Comparison of ENCODE assay signal across 19 mouse cellular contexts in genomic region chr3:83451317-83451716, GRCm38 (mm10).
DNase-seq lines count a peak whose midpoint lies in the region; ATAC-seq and TF ChIP-seq lines count a peak whose summit lies in the region.
"Had no signal": no experiment of that assay in that cellular context is flagged by ENCODE, and none has a peak within 500 bp of the region (broad histone marks: within the 10 kb centered on the region; RNA-seq: fewer than 3 reads in every experiment).

No protein-coding gene starts in this region.

- H3K36me3 ChIP-seq in limb, embryonic 14.5 days (ENCODE audit: control insufficient read depth, insufficient read depth, low read length): no peaks in the 10 kb centered on the region
- no peaks in the 10 kb centered on the region for H3K36me3 ChIP-seq in limb, embryonic 10.5 days
- H3K36me3 ChIP-seq: G1E; midbrain, embryonic 15.5 days had no signal

- no peak overlapping the region for H3K4me3 ChIP-seq in limb, embryonic 14.5 days (replicated peaks; ENCODE audit: low read length)
- H3K4me3 ChIP-seq in limb, embryonic 10.5 days: no peak overlapping the region
- H3K4me3 ChIP-seq: megakaryocyte, embryonic 14.5 days; midbrain, embryonic 15.5 days had no signal

- no peak overlapping the region for H3K4me2 ChIP-seq in limb, embryonic 14.5 days (replicated peaks; ENCODE audit: low read depth, low read length, severe bottlenecking)
- H3K4me2 ChIP-seq: lung, embryonic 14.5 days; midbrain, embryonic 15.5 days had no signal

- intact Hi-C loops in heart, postnatal 10 days (cut with DNase I): no loop called here

- WGBS in limb, embryonic 14.5 days: 73% methylated on average over 3 of the region's 3 CpGs
- 88% methylated on average over 3 of the region's 3 CpGs for WGBS in limb, embryonic 10.5 days

- ATAC-seq in limb, embryonic 14.5 days (ENCODE audit: low FRiP score, low read depth): no peak
- ATAC-seq: CD4-positive, CD25-positive, alpha-beta regulatory T cell, adult 4 months; forebrain, postnatal 0 days; midbrain, embryonic 15.5 days had no signal

- H3K9me3 ChIP-seq in limb, embryonic 14.5 days (ENCODE audit: control insufficient read depth, low read length): no peaks in the 10 kb centered on the region
- H3K9me3 ChIP-seq in limb, embryonic 10.5 days (replicated peaks): no peaks in the 10 kb centered on the region
- H3K9me3 ChIP-seq: G1E; megakaryocyte, embryonic 14.5 days; midbrain, embryonic 15.5 days had no signal

- TF ChIP-seq POLR2A in limb, embryonic 14.5 days (IDR thresholded peaks at IDR 0.05; ENCODE audit: borderline replicate concordance, extremely low read depth, insufficient read depth, insufficient read length): no peak

- H3K4me1 ChIP-seq in limb, embryonic 14.5 days (ENCODE audit: control insufficient read depth, insufficient read depth, low read length): no peaks in the 10 kb centered on the region
- no peaks in the 10 kb centered on the region for H3K4me1 ChIP-seq in limb, embryonic 10.5 days
- H3K4me1 ChIP-seq: midbrain, embryonic 15.5 days had no signal

- no peak overlapping the region for H3K9ac ChIP-seq in limb, embryonic 14.5 days (ENCODE audit: low read depth, low read length, severe bottlenecking)
- H3K9ac ChIP-seq: forebrain, postnatal 0 days; lung, embryonic 14.5 days; midbrain, embryonic 15.5 days had no signal

- H3K27me3 ChIP-seq in limb, embryonic 14.5 days (ENCODE audit: control insufficient read depth, insufficient read depth, low read length): no peaks in the 10 kb centered on the region
- no peaks in the 10 kb centered on the region for H3K27me3 ChIP-seq in limb, embryonic 10.5 days (ENCODE audit: low read depth, poor library complexity, severe bottlenecking)
- H3K27me3 ChIP-seq: megakaryocyte, embryonic 14.5 days; midbrain, embryonic 15.5 days had no signal

- DNase-seq in limb, embryonic 14.5 days (ENCODE audit: low spot score): peak; percentile 10
- no peak for DNase-seq in limb, embryonic 10.5 days (ENCODE audit: low spot score)
- DNase-seq in Muller cell, postnatal 12 days (ENCODE audit: inconsistent ontology term): peak; percentile 46
- DNase-seq in gastrocnemius, adult 18-20 months (ENCODE audit: low spot score): peak; percentile 64
- DNase-seq in heart, postnatal 10 days: peak; percentile 15 to 38
- DNase-seq in natural killer cell, adult 2 months (ENCODE audit: low spot score in 2 of 2): no peak
- DNase-seq in layer of hippocampus, adult 8-10 months (ENCODE audit: low spot score in 2 of 2): no peak
- DNase-seq in adrenal gland, adult 2 months: no peak
- DNase-seq: adrenal gland, postnatal 10 days; cerebellum, adult 11-12 months; forebrain, postnatal 0 days; kidney, adult 8-10 months; kidney, postnatal 4 days; lung, embryonic 14.5 days; thymus, postnatal 25 days had no signal

- H3K27ac ChIP-seq in limb, embryonic 14.5 days (replicated peaks; ENCODE audit: low read depth, low read length): no peak overlapping the region
- H3K27ac ChIP-seq in limb, embryonic 10.5 days: no peak overlapping the region
- H3K27ac ChIP-seq: midbrain, embryonic 15.5 days had no signal

Comparison
In these comparisons a context has a peak if more than half of its experiments do, and no peak if none do; other contexts are left out.
1. DNase-seq: peak in limb, embryonic 14.5 days (single experiment), Muller cell, postnatal 12 days (single experiment), gastrocnemius, adult 18-20 months (single experiment) and heart, postnatal 10 days (2 of 2); none in limb, embryonic 10.5 days (single experiment), natural killer cell, adult 2 months (0 of 2), layer of hippocampus, adult 8-10 months (0 of 2) and adrenal gland, adult 2 months (single experiment).